9 mouse cellular contexts compared by ENCODE assay signal in genomic region chr1:137656900-137657458, GRCm38 (mm10).
DNase-seq lines count a peak whose midpoint lies in the region; ATAC-seq lines count a peak whose summit lies in the region.
"Had no signal": no experiment of that assay in that cellular context is flagged by ENCODE, and none has a peak within 500 bp of the region (broad histone marks: within the 10 kb centered on the region; RNA-seq: fewer than 3 reads in every experiment).

No protein-coding gene starts in this region.

- no peak overlapping the region for H3K9ac ChIP-seq in midbrain, embryonic 13.5 days (replicated peaks)

- H3K36me3 ChIP-seq in midbrain, embryonic 13.5 days, result no peaks in the 10 kb centered on the region

- peaks cover 20% of the 10 kb centered on the region for H3K4me1 ChIP-seq in midbrain, embryonic 13.5 days (replicated peaks)

- DNase-seq in right cerebral cortex, postnatal 10 days (ENCODE audit: low spot score in 2 of 2), result peak; percentile 52 to 54
- DNase-seq in right cerebral cortex, postnatal 25 days, result no peak
- peak; percentile 86 to 94 for DNase-seq in cerebellum, postnatal 25 days
- peak; percentile 97 for DNase-seq in heart, adult 11 months
- DNase-seq in kidney, adult 18-20 months, result peak; percentile 60
- no peak for DNase-seq in B cell, adult 2 months
- DNase-seq in frontal cortex, postnatal 25 days (ENCODE audit: low spot score in 2 of 2), result no peak

- WGBS in midbrain, embryonic 13.5 days, result 3% methylated on average over 6 of the region's 6 CpGs

- ATAC-seq in midbrain, embryonic 13.5 days, result peak; percentile 93
- ATAC-seq: Patski had no signal

- H3K9me3 ChIP-seq in midbrain, embryonic 13.5 days, result no peaks in the 10 kb centered on the region

- no peak overlapping the region; the same call in 1 of the 2 replicates for H3K4me3 ChIP-seq in midbrain, embryonic 13.5 days (replicated peaks)

- peak overlapping the region; percentile 28 for H3K4me2 ChIP-seq in midbrain, embryonic 13.5 days (replicated peaks)

- H3K27ac ChIP-seq in midbrain, embryonic 13.5 days, result peak overlapping the region; percentile 46

- no peaks in the 10 kb centered on the region for H3K27me3 ChIP-seq in midbrain, embryonic 13.5 days
- H3K27me3 ChIP-seq: Patski had no signal

Comparison
In these comparisons a context has a peak if more than half of its experiments do, and no peak if none do; other contexts are left out.
1. DNase-seq: peak in right cerebral cortex, postnatal 10 days (2 of 2), cerebellum, postnatal 25 days (2 of 2), heart, adult 11 months (single experiment) and kidney, adult 18-20 months (single experiment); none in right cerebral cortex, postnatal 25 days (single experiment), B cell, adult 2 months (0 of 2) and frontal cortex, postnatal 25 days (0 of 2).